Mouse (Mus musculus) midbrain, embryonic 14.5 days (tissue): ENCODE measurements at regions not wholly inside any gene's neighbourhood (a gene's known extent, or its start where the extent isn't known, plus 50 kb on each side); places are given as distances from the start of the nearest gene placed in this dataset. TPM values are rescaled to one million over a fixed set of nuclear protein-coding genes. Genes with fewer than 3 reads are reported as not detected.

Experiments
- ATAC-seq: fragments of 200-750 bp; cut with Nextera tagmentation; 2 replicates; pipeline ENCODE4 v1.8.0; 2017; ENCODE audit warnings: moderate number of reproducible peaks, moderate library complexity; ENCODE audit not compliant: low FRiP score, low TSS enrichment
- DNase-seq: peaks from one replicate; pipeline ENCODE4 v3.0.0-alpha.2; 2015
- H3K27ac ChIP-seq: fragments of 300-500 bp; sonication (generic); replicated peaks from 2 replicates; pipeline ENCODE4 v1.5.1; 2014; ENCODE audit warnings: mild to moderate bottlenecking, low read depth, low read length, moderate library complexity
- H3K27me3 ChIP-seq: fragments of 300-500 bp; sonication (generic); 2 replicates; pipeline ENCODE4 v1.6.1; 2014; ENCODE audit warnings: low read length, control low read depth, mixed read lengths; ENCODE audit not compliant: control insufficient read depth, insufficient read depth
- H3K36me3 ChIP-seq: fragments of 300-500 bp; sonication (generic); 2 replicates; pipeline ENCODE4 v1.6.1; 2014; ENCODE audit warnings: low read length, control low read depth; ENCODE audit not compliant: control insufficient read depth, insufficient read depth
- H3K4me1 ChIP-seq: fragments of 300-500 bp; sonication (generic); 2 replicates; pipeline ENCODE4 v1.6.1; 2014; ENCODE audit warnings: mild to moderate bottlenecking, antibody characterized with exemption, low read length, control low read depth; ENCODE audit not compliant: control insufficient read depth, insufficient read depth
- H3K4me2 ChIP-seq: fragments of 300-500 bp; sonication (generic); 2 replicates; pipeline ENCODE4 v1.6.1; 2014; ENCODE audit warnings: mild to moderate bottlenecking, low read length, moderate library complexity
- H3K4me3 ChIP-seq: fragments of 300-500 bp; sonication (generic); replicated peaks from 2 replicates; pipeline ENCODE4 v1.5.1; 2014; ENCODE audit warnings: low read depth, low read length
- H3K9ac ChIP-seq: fragments of 300-500 bp; sonication (generic); replicated peaks from 2 replicates; pipeline ENCODE4 v1.6.1; 2014; ENCODE audit warnings: mild to moderate bottlenecking, low read length, moderate library complexity
- H3K9me3 ChIP-seq: fragments of 300-500 bp; sonication (generic); 2 replicates; pipeline ENCODE4 v1.6.1; 2016; ENCODE audit warnings: low read length, control low read depth, mixed read lengths; ENCODE audit not compliant: control insufficient read depth
- WGBS: fragments of 180-500 bp; shearing (Covaris S2); extraction: QIAGEN DNeasy Blood & Tissue Kit; methylation state at CpG from one replicate; pipeline ENCODE4 v1.1.7; 2014; 5-methylcytosine and 5-hydroxymethylcytosine counted together
- microRNA-seq: library from miRNA; unstranded; fragments of <30 nt; microRNA quantifications from one replicate; pipeline ENCODE4, GENCODE M21; 2016

GRCm38 (mm10) chr1:46963973-46964727 is 71.5 kb upstream of the Slc39a10 start:
- no peaks in the 10 kb centered on the region for H3K27me3 ChIP-seq
- no peaks in the 10 kb centered on the region for H3K9me3 ChIP-seq
- H3K36me3 ChIP-seq: no peaks in the 10 kb centered on the region
- ATAC-seq (no peak), DNase-seq (no peak)
- H3K4me1 ChIP-seq: no peaks in the 10 kb centered on the region
- no peak overlapping the region for H3K4me3 ChIP-seq
- H3K27ac ChIP-seq: no peak overlapping the region
- 63% methylated on average over 5 of the region's 5 CpGs for WGBS
- H3K9ac ChIP-seq: no peak overlapping the region
- no peak overlapping the region for H3K4me2 ChIP-seq

Small RNAs in the stretch of these regions (microRNA-seq; reads per million reads assigned to microRNA genes)
- gene Mir6350: not detected
